Mouse (Mus musculus) embryonic facial prominence, embryonic 15.5 days (tissue): ENCODE measurements around the gene Ubfd1. TPM values are rescaled to one million over a fixed set of nuclear protein-coding genes. Genes with fewer than 3 reads are reported as not detected.
"Not testable (repeated sequence)": the region's sequence is repeated elsewhere in the genome, so short reads cannot be mapped to it uniquely, and the experiment has no call there.

Experiments
- ATAC-seq: fragments of 200-750 bp; cut with Nextera tagmentation; 2 replicates; pipeline ENCODE4 v1.8.0; 2017; ENCODE audit warnings: low read depth, moderate TSS enrichment; ENCODE audit not compliant: insufficient number of reproducible peaks, low FRiP score, low TSS enrichment
- H3K27ac ChIP-seq: fragments of 300-500 bp; sonication (generic); replicated peaks from 2 replicates; pipeline ENCODE4 v1.5.1; 2015; ENCODE audit warnings: mild to moderate bottlenecking, inconsistent platforms
- H3K27me3 ChIP-seq: fragments of 300-500 bp; sonication (generic); 2 replicates; pipeline ENCODE4 v1.6.1; 2015; ENCODE audit warnings: inconsistent platforms
- H3K36me3 ChIP-seq: fragments of 300-500 bp; sonication (generic); 2 replicates; pipeline ENCODE4 v1.6.1; 2015; ENCODE audit warnings: mild to moderate bottlenecking, inconsistent platforms
- H3K4me1 ChIP-seq: fragments of 300-500 bp; sonication (generic); 2 replicates; pipeline ENCODE4 v1.6.1; 2015; ENCODE audit warnings: inconsistent platforms
- H3K4me2 ChIP-seq: fragments of 300-500 bp; sonication (generic); replicated peaks from 2 replicates; pipeline ENCODE4 v1.6.1; 2015; ENCODE audit warnings: mild to moderate bottlenecking, inconsistent platforms
- H3K4me3 ChIP-seq: fragments of 300-500 bp; sonication (generic); replicated peaks from 2 replicates; pipeline ENCODE4 v1.5.1; 2015; ENCODE audit warnings: mild to moderate bottlenecking, inconsistent platforms
- H3K9ac ChIP-seq: fragments of 300-500 bp; sonication (generic); 2 replicates; pipeline ENCODE4 v1.6.1; 2015; ENCODE audit warnings: inconsistent platforms
- H3K9me3 ChIP-seq: fragments of 300-500 bp; sonication (generic); replicated peaks from 2 replicates; pipeline ENCODE4 v1.6.1; 2016; ENCODE audit warnings: inconsistent platforms
- whole genome bisulfite sequencing: fragments of 180-500 bp; shearing (Covaris S2); methylation state at CpG from one replicate; pipeline ENCODE4 v1.1.7; 2015; 5-methylcytosine and 5-hydroxymethylcytosine counted together
- polyA plus RNA-seq: library from polyadenylated mRNA; unstranded; fragments of >200 nt; fragmentation: Nextera tagmentation; extraction: Ambion mirVana; gene quantifications from 2 replicates; pipeline ENCODE4 v1.2.1, GENCODE M21; 2015

Gene Ubfd1
- polyA plus RNA-seq, 1 experiment from 2014 or later, result 61.6 TPM

GRCm38 (mm10) chr7:122087195-122087982, 20.4 kb downstream of the Ubfd1 start:
- no peak overlapping the region for H3K4me3 ChIP-seq
- WGBS, result 88% methylated on average over 11 of the region's 11 CpGs
- no peaks in the 10 kb centered on the region for H3K4me1 ChIP-seq
- no peak overlapping the region for H3K9ac ChIP-seq
- H3K27me3 ChIP-seq, result no peaks in the 10 kb centered on the region
- H3K9me3 ChIP-seq, result no peaks in the 10 kb centered on the region
- ATAC-seq, result no peak
- peaks cover 75% of the 10 kb centered on the region for H3K36me3 ChIP-seq
- no peak overlapping the region for H3K4me2 ChIP-seq
- no peak overlapping the region for H3K27ac ChIP-seq

GRCm38 (mm10) chr7:122094564-122095330, 27.8 kb downstream of the Ubfd1 start:
- Histone ChIP-seq H3K4me3 (no peak overlapping the region), H3K9ac (no peak overlapping the region), H3K36me3 (peaks cover 80% of the 10 kb centered on the region), H3K27me3 (no peaks in the 10 kb centered on the region), H3K27ac (no peak overlapping the region), H3K9me3 (no peaks in the 10 kb centered on the region), H3K4me1 (peaks cover 6% of the 10 kb centered on the region; the same call in 1 of the 2 replicates), H3K4me2 (no peak overlapping the region)
- 88% methylated on average over 2 of the region's 2 CpGs for WGBS
- no peak for ATAC-seq

- H3K36me3 ChIP-seq, result peaks cover 51% of the 10 kb centered on the region
Observed at GRCm38 (mm10) chr7:122098009-122098408, 31.0 kb downstream of the Ubfd1 start.

GRCm38 (mm10) chr7:122099222-122099621, 32.2 kb downstream of the Ubfd1 start:
- Histone ChIP-seq H3K27ac (no peak overlapping the region), H3K27me3 (no peaks in the 10 kb centered on the region), H3K4me3 (no peak overlapping the region), H3K4me2 (no peak overlapping the region), H3K36me3 (peaks cover 40% of the 10 kb centered on the region), H3K9ac (no peak overlapping the region), H3K4me1 (peaks cover 19% of the 10 kb centered on the region), H3K9me3 (no peaks in the 10 kb centered on the region)
- WGBS, result 54% methylated on average over 4 of the region's 4 CpGs
- ATAC-seq, result no peak

More at GRCm38 (mm10) chr7:122098009-122098408, 31.0 kb downstream of the Ubfd1 start:
- 87% methylated on average over 3 of the region's 3 CpGs for WGBS
- Histone ChIP-seq H3K4me3 (no peak overlapping the region), H3K9me3 (no peaks in the 10 kb centered on the region), H3K27ac (no peak overlapping the region), H3K27me3 (no peaks in the 10 kb centered on the region), H3K9ac (no peak overlapping the region), H3K4me2 (no peak overlapping the region), H3K4me1 (peaks cover 19% of the 10 kb centered on the region)
- no peak for ATAC-seq

GRCm38 (mm10) chr7:122101014-122101746, 34.2 kb downstream of the Ubfd1 start:
- WGBS, result 6% methylated on average over 25 of the region's 28 CpGs
- not testable (repeated sequence) for H3K27ac ChIP-seq

GRCm38 (mm10) chr7:122101747-122102244, 34.8 kb downstream of the Ubfd1 start, which contains the start of gene Ndufab1:
Gene Ndufab1, minus strand, starts transcription at chr7:122101886.
- H3K4me2 ChIP-seq, result peak within 1 kb of the TSS; percentile 81
- H3K27ac ChIP-seq, result no peak within 1 kb of the TSS; the same call in 1 of the 2 replicates
- peaks cover 15% of the 10 kb centered on the region; the same call in 1 of the 2 replicates for H3K36me3 ChIP-seq
- H3K4me3 ChIP-seq, result peak within 1 kb of the TSS; percentile 70
- peaks cover 19% of the 10 kb centered on the region for H3K4me1 ChIP-seq
- under 1% methylated on average over 43 of the region's 43 CpGs for WGBS
- H3K9ac ChIP-seq, result peak within 1 kb of the TSS; percentile 81
- H3K27me3 ChIP-seq, result no peaks in the 10 kb centered on the region
- no peaks in the 10 kb centered on the region for H3K9me3 ChIP-seq
- peak; percentile 97 for ATAC-seq

More at GRCm38 (mm10) chr7:122101014-122101746, 34.2 kb downstream of the Ubfd1 start:
- H3K9me3 ChIP-seq, H3K27me3 ChIP-seq: not testable (repeated sequence)
- Histone ChIP-seq H3K4me1 (peaks cover 19% of the 10 kb centered on the region), H3K4me2 (peak overlapping the region; percentile 81), H3K4me3 (peak overlapping the region; percentile 70), H3K36me3 (peaks cover 21% of the 10 kb centered on the region), H3K9ac (peak overlapping the region; percentile 81)
- ATAC-seq, result peak; percentile 74

GRCm38 (mm10) chr7:122108206-122108605, 41.2 kb downstream of the Ubfd1 start:
- H3K4me2 ChIP-seq, result no peak overlapping the region
- no peaks in the 10 kb centered on the region for H3K27me3 ChIP-seq
- H3K9ac ChIP-seq, result no peak overlapping the region
- no peak for ATAC-seq
- no peak overlapping the region for H3K27ac ChIP-seq
- H3K36me3 ChIP-seq, result peaks cover 21% of the 10 kb centered on the region; the same call in 1 of the 2 replicates
- no peaks in the 10 kb centered on the region for H3K4me1 ChIP-seq
- H3K9me3 ChIP-seq, result no peaks in the 10 kb centered on the region
- 94% methylated on average over 6 of the region's 6 CpGs for WGBS
- no peak overlapping the region for H3K4me3 ChIP-seq

GRCm38 (mm10) chr7:122123518-122123917, 56.5 kb downstream of the Ubfd1 start:
- WGBS, result 81% methylated on average over 4 of the region's 4 CpGs
- Histone ChIP-seq H3K4me1 (no peaks in the 10 kb centered on the region), H3K36me3 (peaks cover 62% of the 10 kb centered on the region), H3K27ac (no peak overlapping the region), H3K4me2 (no peak overlapping the region), H3K4me3 (no peak overlapping the region), H3K9ac (no peak overlapping the region), H3K9me3 (no peaks in the 10 kb centered on the region), H3K27me3 (no peaks in the 10 kb centered on the region)
- no peak for ATAC-seq

- no peaks in the 10 kb centered on the region for H3K4me1 ChIP-seq
- H3K4me3 ChIP-seq, result no peak overlapping the region
- no peak overlapping the region for H3K27ac ChIP-seq
- no peak overlapping the region for H3K4me2 ChIP-seq
- H3K9ac ChIP-seq, result no peak overlapping the region
- ATAC-seq, result no peak
- H3K27me3 ChIP-seq, result no peaks in the 10 kb centered on the region
- no peaks in the 10 kb centered on the region for H3K9me3 ChIP-seq
- peaks cover 51% of the 10 kb centered on the region for H3K36me3 ChIP-seq
- WGBS, result 68% methylated on average over 8 of the region's 8 CpGs
Observed at GRCm38 (mm10) chr7:122125636-122126035, 58.7 kb downstream of the Ubfd1 start.

- no peak for ATAC-seq
- WGBS, result 91% methylated on average over 11 of the region's 11 CpGs
- H3K9me3 ChIP-seq, result no peaks in the 10 kb centered on the region
Observed at GRCm38 (mm10) chr7:122126946-122127345, 60.0 kb downstream of the Ubfd1 start.

More at GRCm38 (mm10) chr7:122126946-122127345, 60.0 kb downstream of the Ubfd1 start:
- Histone ChIP-seq H3K27ac (no peak overlapping the region), H3K4me3 (no peak overlapping the region), H3K4me2 (no peak overlapping the region), H3K27me3 (no peaks in the 10 kb centered on the region), H3K4me1 (no peaks in the 10 kb centered on the region), H3K9ac (no peak overlapping the region), H3K36me3 (peaks cover 47% of the 10 kb centered on the region)
